Mouse (Mus musculus) layer of hippocampus, adult 11-12 months (tissue): Measurements from ENCODE around the gene Tstd1.
A peak's percentile ranks its signal among the peaks of the same experiment; 100 is the strongest.

Source experiments
- DNase-seq: peaks from one replicate; pipeline ENCODE4 v3.0.0; 2022; ENCODE audit warnings: low spot score

Gene Tstd1

GRCm38 (mm10) chr1:171419291-171419882, 715 bp downstream of the Tstd1 start:
- no peak for DNase-seq

GRCm38 (mm10) chr1:171419905-171420304, 1.2 kb downstream of the Tstd1 start:
- no peak for DNase-seq

- DNase-seq, result no peak
Observed at GRCm38 (mm10) chr1:171422504-171423095, 3.9 kb downstream of the Tstd1 start.

GRCm38 (mm10) chr1:171424638-171425037, 6.0 kb downstream of the Tstd1 start:
- DNase-seq, result no peak

- DNase-seq, result no peak
Observed at GRCm38 (mm10) chr1:171425126-171425525, 6.5 kb downstream of the Tstd1 start.

GRCm38 (mm10) chr1:171432158-171432557, 13.5 kb downstream of the Tstd1 start:
- DNase-seq, result no peak

- no peak for DNase-seq
Observed at GRCm38 (mm10) chr1:171435288-171435814, 16.7 kb downstream of the Tstd1 start.

- no peak for DNase-seq
Observed at GRCm38 (mm10) chr1:171435974-171436373, 17.3 kb downstream of the Tstd1 start.

GRCm38 (mm10) chr1:171437264-171438013, 18.8 kb downstream of the Tstd1 start, which contains the start of gene F11r:
Gene F11r (plus strand): TSS chr1:171437535.
- DNase-seq, result peak; percentile 55

GRCm38 (mm10) chr1:171438014-171438670, 19.5 kb downstream of the Tstd1 start:
- DNase-seq, result no peak

GRCm38 (mm10) chr1:171439072-171439471, 20.4 kb downstream of the Tstd1 start:
- DNase-seq, result no peak

- DNase-seq, result no peak
Observed at GRCm38 (mm10) chr1:171440025-171440725, 21.5 kb downstream of the Tstd1 start.

GRCm38 (mm10) chr1:171441466-171442412, 23.1 kb downstream of the Tstd1 start:
- no peak for DNase-seq

- DNase-seq, result no peak
Observed at GRCm38 (mm10) chr1:171442413-171442760, 23.7 kb downstream of the Tstd1 start.

- no peak for DNase-seq
Observed at GRCm38 (mm10) chr1:171445050-171445449, 26.4 kb downstream of the Tstd1 start.

- DNase-seq, result no peak
Observed at GRCm38 (mm10) chr1:171446854-171447253, 28.2 kb downstream of the Tstd1 start.

GRCm38 (mm10) chr1:171447692-171448091, 29.0 kb downstream of the Tstd1 start:
- DNase-seq, result no peak

GRCm38 (mm10) chr1:171450062-171450461, 31.4 kb downstream of the Tstd1 start:
- no peak for DNase-seq

- no peak for DNase-seq
Observed at GRCm38 (mm10) chr1:171451001-171451400, 32.3 kb downstream of the Tstd1 start.

- no peak for DNase-seq
Observed at GRCm38 (mm10) chr1:171452522-171452921, 33.9 kb downstream of the Tstd1 start.

GRCm38 (mm10) chr1:171452923-171453322, 34.3 kb downstream of the Tstd1 start:
- no peak for DNase-seq
